In the genomic region with DNA sequence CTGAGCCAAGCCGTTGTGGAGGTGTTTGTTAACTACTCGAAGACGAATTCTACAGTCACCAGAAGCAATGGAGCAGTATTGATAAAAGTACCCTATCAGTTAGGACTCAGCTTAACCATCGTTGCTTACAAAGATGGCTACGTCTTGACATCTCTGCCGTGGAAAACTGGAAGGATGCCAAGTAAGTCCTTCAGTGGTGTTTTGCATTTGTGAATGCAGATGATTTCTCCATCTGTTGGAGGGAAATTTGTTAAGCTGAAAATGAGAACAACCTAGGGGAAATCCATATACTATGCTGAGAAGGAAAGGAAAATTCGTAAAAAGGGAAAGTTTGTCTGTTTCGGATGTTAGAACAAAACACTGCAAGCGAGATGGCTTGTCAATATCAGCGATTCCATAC, we compare ENCODE assay signal across 18 mouse cellular contexts. TPM values are rescaled to one million over a fixed set of nuclear protein-coding genes. Genes with fewer than 3 reads are reported as not detected.
"Had no signal": no experiment of that assay in that cellular context is flagged by ENCODE, and none has a peak within 500 bp of the region (broad histone marks: within the 10 kb centered on the region; RNA-seq: fewer than 3 reads in every experiment).

No protein-coding gene starts in this region.

- DNase-seq: kidney, postnatal 25 days; layer of hippocampus, adult 9-11 months; liver; liver, embryonic 13.5 days; lung, adult 2 months; lung, postnatal 14 days; lung, postnatal 4 days; midbrain, embryonic 14.5 days; right cerebral cortex, postnatal 25 days; spleen, adult 18-20 months; thymus, postnatal 25 days had no signal

- H3K9ac ChIP-seq: limb, embryonic 13.5 days; liver, embryonic 13.5 days; stomach, embryonic 15.5 days had no signal

- H3K27me3 ChIP-seq: limb, embryonic 13.5 days; liver, embryonic 13.5 days; stomach, embryonic 15.5 days had no signal

- H3K4me3 ChIP-seq: layer of hippocampus, adult 2 months; limb, embryonic 10.5 days; limb, embryonic 13.5 days; liver, embryonic 13.5 days; stomach, embryonic 15.5 days had no signal

- H3K36me3 ChIP-seq: limb, embryonic 10.5 days; liver, embryonic 13.5 days; stomach, embryonic 15.5 days had no signal

- H3K27ac ChIP-seq: kidney, postnatal 0 days; layer of hippocampus, adult 2 months; limb, embryonic 10.5 days; limb, embryonic 13.5 days; liver, embryonic 13.5 days; stomach, embryonic 15.5 days had no signal

- H3K4me1 ChIP-seq: liver, embryonic 13.5 days; stomach, embryonic 15.5 days had no signal

- H3K9me3 ChIP-seq: limb, embryonic 10.5 days; limb, embryonic 13.5 days; liver, embryonic 13.5 days; stomach, embryonic 15.5 days had no signal

- H3K4me2 ChIP-seq: limb, embryonic 13.5 days; liver, embryonic 13.5 days; midbrain, embryonic 11.5 days; stomach, embryonic 15.5 days had no signal

RNA-seq across cellular contexts. Expression of gene Fam171b, which starts 41.0 kb away (rescaled TPM):
- total RNA-seq: megakaryocyte progenitor cell, adult 5-6 weeks had no signal
